Mouse (Mus musculus) kidney, adult 2 months (tissue): ENCODE data around the gene Dock4.
A peak's percentile ranks its signal among the peaks of the same experiment; 100 is the strongest.

ENCODE experiments used
- CTCF ChIP-seq: fragments of 200-500 bp; conservative IDR thresholded peaks from 2 replicates; pipeline ENCODE4 v1.5.1; 2011; ENCODE audit warnings: low read depth, mild to moderate bottlenecking, control low read depth, low read length, moderate library complexity, mixed read lengths; ENCODE audit not compliant: insufficient read depth, insufficient read length
- POLR2A ChIP-seq: fragments of 200-500 bp; IDR thresholded peaks from one replicate; pipeline ENCODE4 v1.6.1; 2011; ENCODE audit warnings: low read depth, low read length, control low read depth

DNA sequence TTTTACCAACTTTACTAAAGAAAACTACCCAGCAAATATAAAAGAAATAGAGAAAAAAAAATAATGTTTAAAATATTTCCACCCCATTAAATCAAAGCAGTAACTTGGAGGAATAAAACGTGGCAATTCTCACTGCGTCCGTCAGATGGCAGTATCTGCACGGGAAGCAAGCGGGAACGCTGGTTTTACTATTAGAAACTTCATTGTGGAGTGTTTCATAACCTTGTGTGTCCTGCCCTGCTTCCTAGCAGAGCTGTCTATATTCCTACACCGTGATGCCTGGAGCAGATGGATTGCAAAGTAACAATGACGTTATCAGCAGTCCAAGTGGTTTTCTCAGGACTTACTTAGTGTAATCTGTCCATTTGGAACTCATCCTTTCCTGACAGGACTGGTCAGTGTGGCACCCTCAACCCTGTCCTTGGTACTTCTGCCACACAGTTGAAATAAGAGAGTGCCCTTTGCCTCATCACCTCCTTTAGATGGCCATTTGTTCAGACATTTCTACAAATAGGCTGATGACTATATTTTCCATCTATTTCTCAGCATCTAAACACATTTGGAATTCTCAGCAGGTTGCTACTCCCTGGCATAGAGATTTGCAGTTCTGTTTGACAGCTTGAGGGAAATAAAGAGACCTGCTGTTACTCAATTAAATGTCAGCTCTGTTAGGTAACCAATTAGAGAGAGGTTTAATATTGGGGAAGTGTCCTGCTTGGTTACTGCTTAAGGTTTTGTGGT lies 392.0 kb downstream of the Dock4 start:
- TF ChIP-seq POLR2A (no peak), CTCF (peak; percentile 88)
